Mouse (Mus musculus) frontal cortex, adult 2 months (tissue): ENCODE results near the gene Szrd1. TPM values are rescaled to one million over a fixed set of nuclear protein-coding genes. Genes with fewer than 3 reads are reported as not detected.
"Not testable (repeated sequence)": the region's sequence is repeated elsewhere in the genome, so short reads cannot be mapped to it uniquely, and the experiment has no call there.

Experiments used
- DNase-seq, 2 experiments: peaks; one replicate each; pipeline ENCODE4 v3.0.0; 2022; ENCODE audit warnings: low spot score in 1 of 2; ENCODE audit errors: extremely low spot score in 1 of 2
- polyA plus RNA-seq: library from polyadenylated mRNA; depleted of rRNA; stranded (reverse); fragments of >200 nt; gene quantifications from 2 replicates; pipeline ENCODE4 v1.2.3, GENCODE M21; 2012

The Szrd1 gene
- polyA plus RNA-seq, 1 experiment: 22.3 TPM

- DNase-seq: no peak
Measured at GRCm38 (mm10) chr4:141148009-141148801, 8.6 kb upstream of the Szrd1 start.

- DNase-seq: peak; percentile 77 to 95
Measured at GRCm38 (mm10) chr4:141147112-141148008, 7.8 kb upstream of the Szrd1 start, which contains the start of gene Fbxo42. TSS of gene Fbxo42 (plus strand) at chr4:141147913.

GRCm38 (mm10) chr4:141146491-141147033 lies 7.0 kb upstream of the Szrd1 start:
- no peak for DNase-seq

- DNase-seq: not testable (repeated sequence)
Measured at GRCm38 (mm10) chr4:141145124-141145523, 5.5 kb upstream of the Szrd1 start.

GRCm38 (mm10) chr4:141142285-141142811 lies 2.8 kb upstream of the Szrd1 start:
- peak in 1 of 2 experiments; percentile 90 for DNase-seq

GRCm38 (mm10) chr4:141140967-141141366 lies 1.4 kb upstream of the Szrd1 start:
- no peak for DNase-seq

GRCm38 (mm10) chr4:141140354-141140753 lies 779 bp upstream of the Szrd1 start:
- DNase-seq: not testable (repeated sequence)

- DNase-seq: no peak
Measured at GRCm38 (mm10) chr4:141138425-141139115, 1.0 kb downstream of the Szrd1 start.

- not testable (repeated sequence) for DNase-seq
Measured at GRCm38 (mm10) chr4:141137740-141138139, 1.8 kb downstream of the Szrd1 start.

GRCm38 (mm10) chr4:141136126-141136525 lies 3.4 kb downstream of the Szrd1 start:
- DNase-seq: no peak

GRCm38 (mm10) chr4:141134751-141135530 lies 4.6 kb downstream of the Szrd1 start:
- no peak for DNase-seq

- DNase-seq: no peak
Measured at GRCm38 (mm10) chr4:141134031-141134441, 5.5 kb downstream of the Szrd1 start.

- no peak for DNase-seq
Measured at GRCm38 (mm10) chr4:141133227-141133626, 6.3 kb downstream of the Szrd1 start.

GRCm38 (mm10) chr4:141132191-141132590 lies 7.4 kb downstream of the Szrd1 start:
- no peak for DNase-seq

GRCm38 (mm10) chr4:141131531-141132061 lies 8.0 kb downstream of the Szrd1 start:
- no peak for DNase-seq

GRCm38 (mm10) chr4:141130704-141131342 lies 8.8 kb downstream of the Szrd1 start:
- peak in 1 of 2 experiments; percentile 53 for DNase-seq

- no peak for DNase-seq
Measured at GRCm38 (mm10) chr4:141129190-141129710, 10.3 kb downstream of the Szrd1 start.

- no peak for DNase-seq
Measured at GRCm38 (mm10) chr4:141123065-141123464, 16.5 kb downstream of the Szrd1 start.
